Mouse (Mus musculus): ENCODE results near the gene Atxn1. TPM values are rescaled to one million over a fixed set of nuclear protein-coding genes. Genes with fewer than 3 reads are reported as not detected.
A peak's percentile ranks its signal among the peaks of the same experiment; 100 is the strongest.

Gene Atxn1
- 7.4 and 8.5 TPM in 2 replicates for polyA plus RNA-seq (2015; fragmentation: Nextera tagmentation; extraction: Ambion mirVana)

GRCm38 (mm10) chr13:45964853-45965593 is at the start of gene Atxn1:
TSS of gene Atxn1 (minus strand) at chr13:45965008.
- H3K4me2 ChIP-seq: peak within 1 kb of the TSS; percentile 94
- H3K4me3 ChIP-seq: peak within 1 kb of the TSS; percentile 96
- peak within 1 kb of the TSS; percentile 94 for H3K9ac ChIP-seq
- ATAC-seq (ENCODE audit: borderline replicate concordance, extremely low read depth, low FRiP score, low TSS enrichment): peak; percentile 83
- H3K36me3 ChIP-seq: no peaks in the 10 kb centered on the region
- peaks cover 38% of the 10 kb centered on the region for H3K4me1 ChIP-seq
- WGBS: 0% methylated on average over 42 of the region's 53 CpGs
- peak within 1 kb of the TSS; percentile 97 for H3K27ac ChIP-seq
- no peaks in the 10 kb centered on the region for H3K9me3 ChIP-seq
- H3K27me3 ChIP-seq: no peaks in the 10 kb centered on the region

GRCm38 (mm10) chr13:46011232-46011631 is 46.4 kb upstream of the Atxn1 start:
- Histone ChIP-seq H3K9me3 (no peaks in the 10 kb centered on the region), H3K27me3 (peaks cover 13% of the 10 kb centered on the region; the same call in 1 of the 2 replicates), H3K9ac (no peak overlapping the region), H3K4me3 (no peak overlapping the region), H3K4me1 (peaks cover 8% of the 10 kb centered on the region), H3K36me3 (no peaks in the 10 kb centered on the region), H3K27ac (no peak overlapping the region), H3K4me2 (no peak overlapping the region)
- ATAC-seq (ENCODE audit: borderline replicate concordance, extremely low read depth, low FRiP score, low TSS enrichment): peak; percentile 42; the same call in 1 of the 2 replicates
- WGBS: 30% methylated on average over 9 of the region's 9 CpGs

GRCm38 (mm10) chr13:46010075-46010474 is 45.3 kb upstream of the Atxn1 start:
- Histone ChIP-seq H3K4me2 (no peak overlapping the region), H3K4me3 (no peak overlapping the region), H3K9me3 (no peaks in the 10 kb centered on the region), H3K9ac (no peak overlapping the region), H3K4me1 (peaks cover 16% of the 10 kb centered on the region), H3K27ac (no peak overlapping the region), H3K27me3 (peaks cover 13% of the 10 kb centered on the region; the same call in 1 of the 2 replicates), H3K36me3 (no peaks in the 10 kb centered on the region)
- WGBS: 77% methylated on average over 12 of the region's 12 CpGs
- no peak for ATAC-seq (ENCODE audit: borderline replicate concordance, extremely low read depth, low FRiP score, low TSS enrichment)

- WGBS: 18% methylated on average over 30 of the region's 30 CpGs
- peaks cover 13% of the 10 kb centered on the region; the same call in 1 of the 2 replicates for H3K27me3 ChIP-seq
- ATAC-seq (ENCODE audit: borderline replicate concordance, extremely low read depth, low FRiP score, low TSS enrichment): no peak
- H3K4me2 ChIP-seq: no peak overlapping the region
- peaks cover 16% of the 10 kb centered on the region for H3K4me1 ChIP-seq
- H3K9ac ChIP-seq: no peak overlapping the region
- H3K9me3 ChIP-seq: no peaks in the 10 kb centered on the region
- no peak overlapping the region for H3K27ac ChIP-seq
- H3K36me3 ChIP-seq: no peaks in the 10 kb centered on the region
- no peak overlapping the region for H3K4me3 ChIP-seq
Observed at GRCm38 (mm10) chr13:46008831-46009666, 44.2 kb upstream of the Atxn1 start.

GRCm38 (mm10) chr13:46006211-46007102 is 41.6 kb upstream of the Atxn1 start:
- 3% methylated on average over 4 of the region's 4 CpGs for WGBS
- H3K4me3 ChIP-seq: no peak overlapping the region
- no peak overlapping the region for H3K27ac ChIP-seq
- peaks cover 16% of the 10 kb centered on the region for H3K4me1 ChIP-seq
- no peaks in the 10 kb centered on the region for H3K36me3 ChIP-seq
- H3K27me3 ChIP-seq: peaks cover 13% of the 10 kb centered on the region; the same call in 1 of the 2 replicates
- no peaks in the 10 kb centered on the region for H3K9me3 ChIP-seq
- H3K9ac ChIP-seq: no peak overlapping the region
- H3K4me2 ChIP-seq: peak overlapping the region; percentile 17; the same call in 1 of the 2 replicates
- ATAC-seq (ENCODE audit: borderline replicate concordance, extremely low read depth, low FRiP score, low TSS enrichment): peak; percentile 81

GRCm38 (mm10) chr13:46005656-46006055 is 40.8 kb upstream of the Atxn1 start:
- ATAC-seq (ENCODE audit: borderline replicate concordance, extremely low read depth, low FRiP score, low TSS enrichment): no peak
- 48% methylated on average over 7 of the region's 7 CpGs for WGBS

GRCm38 (mm10) chr13:46001356-46001755 is 36.5 kb upstream of the Atxn1 start:
- no peak overlapping the region for H3K9ac ChIP-seq
- ATAC-seq (ENCODE audit: borderline replicate concordance, extremely low read depth, low FRiP score, low TSS enrichment): no peak

More at GRCm38 (mm10) chr13:46005656-46006055, 40.8 kb upstream of the Atxn1 start:
- no peak overlapping the region for H3K27ac ChIP-seq
- no peaks in the 10 kb centered on the region for H3K9me3 ChIP-seq
- H3K4me1 ChIP-seq: peaks cover 16% of the 10 kb centered on the region
- H3K27me3 ChIP-seq: peaks cover 13% of the 10 kb centered on the region; the same call in 1 of the 2 replicates
- H3K36me3 ChIP-seq: no peaks in the 10 kb centered on the region
- H3K4me3 ChIP-seq: no peak overlapping the region
- H3K9ac ChIP-seq: no peak overlapping the region
- peak overlapping the region; percentile 17; the same call in 1 of the 2 replicates for H3K4me2 ChIP-seq

GRCm38 (mm10) chr13:45992953-45993352 is 28.1 kb upstream of the Atxn1 start:
- H3K27ac ChIP-seq: no peak overlapping the region
- no peak overlapping the region for H3K4me2 ChIP-seq
- no peaks in the 10 kb centered on the region for H3K27me3 ChIP-seq
- no peak for ATAC-seq (ENCODE audit: borderline replicate concordance, extremely low read depth, low FRiP score, low TSS enrichment)
- no peaks in the 10 kb centered on the region for H3K4me1 ChIP-seq
- H3K9ac ChIP-seq: no peak overlapping the region
- no peaks in the 10 kb centered on the region for H3K9me3 ChIP-seq
- 79% methylated on average over 9 of the region's 9 CpGs for WGBS
- H3K4me3 ChIP-seq: no peak overlapping the region
- no peaks in the 10 kb centered on the region for H3K36me3 ChIP-seq

More at GRCm38 (mm10) chr13:46001356-46001755, 36.5 kb upstream of the Atxn1 start:
- Histone ChIP-seq H3K4me2 (no peak overlapping the region), H3K27me3 (no peaks in the 10 kb centered on the region), H3K36me3 (no peaks in the 10 kb centered on the region), H3K4me1 (peaks cover 9% of the 10 kb centered on the region), H3K9me3 (no peaks in the 10 kb centered on the region), H3K4me3 (no peak overlapping the region), H3K27ac (no peak overlapping the region)
- 72% methylated on average over 5 of the region's 5 CpGs for WGBS

GRCm38 (mm10) chr13:45990486-45990885 is 25.7 kb upstream of the Atxn1 start:
- no peak overlapping the region for H3K4me2 ChIP-seq
- no peaks in the 10 kb centered on the region for H3K4me1 ChIP-seq
- H3K27me3 ChIP-seq: no peaks in the 10 kb centered on the region
- 76% methylated on average over 5 of the region's 5 CpGs for WGBS
- H3K9ac ChIP-seq: no peak overlapping the region
- H3K36me3 ChIP-seq: no peaks in the 10 kb centered on the region
- H3K27ac ChIP-seq: no peak overlapping the region
- no peaks in the 10 kb centered on the region for H3K9me3 ChIP-seq
- H3K4me3 ChIP-seq: no peak overlapping the region
- no peak for ATAC-seq (ENCODE audit: borderline replicate concordance, extremely low read depth, low FRiP score, low TSS enrichment)

GRCm38 (mm10) chr13:45979246-45979645 is 14.4 kb upstream of the Atxn1 start:
- no peak for ATAC-seq (ENCODE audit: borderline replicate concordance, extremely low read depth, low FRiP score, low TSS enrichment)
- Histone ChIP-seq H3K4me3 (no peak overlapping the region), H3K9ac (no peak overlapping the region), H3K9me3 (no peaks in the 10 kb centered on the region), H3K27me3 (no peaks in the 10 kb centered on the region), H3K27ac (no peak overlapping the region), H3K36me3 (no peaks in the 10 kb centered on the region), H3K4me1 (no peaks in the 10 kb centered on the region), H3K4me2 (no peak overlapping the region)
- WGBS: 66% methylated on average over 5 of the region's 5 CpGs

- Histone ChIP-seq H3K4me3 (no peak overlapping the region), H3K27me3 (no peaks in the 10 kb centered on the region), H3K27ac (no peak overlapping the region), H3K4me2 (no peak overlapping the region), H3K4me1 (0 out of 2 replicates have a peak, but pooled peaks cover 3% of the 10 kb centered on the region), H3K9me3 (no peaks in the 10 kb centered on the region), H3K36me3 (no peaks in the 10 kb centered on the region), H3K9ac (no peak overlapping the region)
- WGBS: 10% methylated on average over 1 of the region's 1 CpGs
- no peak for ATAC-seq (ENCODE audit: borderline replicate concordance, extremely low read depth, low FRiP score, low TSS enrichment)
Observed at GRCm38 (mm10) chr13:45976894-45977293, 12.1 kb upstream of the Atxn1 start.

Measured in lung, embryonic 15.5 days (tissue).